Mouse (Mus musculus) adrenal gland, postnatal 10 days (tissue): Measurements from ENCODE around the gene E130114P18Rik. TPM values are rescaled to one million over a fixed set of nuclear protein-coding genes. Genes with fewer than 3 reads are reported as not detected.

Experiments
- DNase-seq: peaks from one replicate; pipeline ENCODE4 v3.0.0; 2021; ENCODE audit warnings: mixed read lengths
- total RNA-seq, 2 experiments: library from RNA; stranded (reverse); gene quantifications; 2 replicates each; pipeline ENCODE4 v1.2.3; 2021

E130114P18Rik gene
- total RNA-seq, 2 experiments from 2014 or later: 0.48 to 0.69 TPM

DNA sequence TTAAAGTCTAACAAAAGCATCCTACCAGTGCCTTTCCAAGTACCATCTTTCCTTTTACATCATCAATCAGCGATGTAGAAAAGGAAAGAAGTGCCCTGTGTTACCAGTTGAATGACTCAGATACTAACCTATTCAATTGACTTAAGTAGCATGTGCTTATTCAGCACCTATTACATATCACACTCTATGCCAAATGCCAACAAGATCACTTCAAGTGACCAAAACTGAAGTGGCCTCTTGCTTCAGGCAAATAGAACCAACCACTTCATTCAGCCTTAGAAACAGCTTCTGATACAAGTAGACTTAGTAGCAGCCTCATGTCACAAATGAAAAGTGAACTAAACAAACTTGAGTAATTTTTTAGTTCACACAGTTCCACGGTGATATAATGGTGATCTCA lies 249.4 kb downstream of the E130114P18Rik start:
- no peak for DNase-seq

Other genes with a start within 250 kb of the E130114P18Rik start
- gene Nfia, start 5.3 kb downstream of the E130114P18Rik start, total RNA-seq: 100 to 1,000 TPM; 212 to 228 TPM